Mouse (Mus musculus): ENCODE measurements at regions not wholly inside any gene's neighbourhood (a gene's known extent, or its start where the extent isn't known, plus 50 kb on each side); places are given as distances from the start of the nearest gene placed in this dataset.

DNA sequence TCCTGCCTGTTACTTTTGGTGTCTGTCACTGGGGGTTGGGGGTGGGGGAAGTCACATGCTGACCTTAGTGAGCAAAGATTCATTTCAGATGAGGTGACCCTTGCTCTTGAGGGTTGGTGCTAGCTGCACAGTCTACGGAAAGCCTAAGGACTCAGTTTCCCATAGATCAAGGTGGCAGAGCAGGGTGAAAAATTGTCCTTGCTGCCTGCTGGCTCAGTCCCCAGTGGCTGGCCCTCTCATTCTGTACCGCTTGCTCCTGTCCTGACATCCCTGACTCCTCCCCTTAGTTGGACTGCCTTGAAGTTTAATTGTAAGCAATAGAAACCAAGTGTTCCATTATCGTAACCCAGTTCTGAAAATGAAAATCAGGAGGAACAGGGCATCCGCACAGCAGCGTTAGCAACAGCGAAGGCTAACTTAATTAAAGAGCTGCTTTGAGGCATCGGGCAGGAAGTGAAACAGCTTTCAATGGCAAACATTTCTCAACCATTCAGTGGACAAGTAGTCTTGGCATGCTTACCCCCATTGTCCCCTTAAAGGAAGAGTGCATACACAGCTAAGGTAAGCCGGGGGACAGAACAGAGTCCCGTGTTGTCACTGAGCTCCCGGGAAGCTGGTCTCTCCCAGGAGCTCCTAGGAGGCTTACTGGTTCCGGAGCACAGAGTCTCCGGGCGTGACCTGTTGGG lies 151.9 kb upstream of the Id2 start:
- no peaks in the 10 kb centered on the region for H3K9me3 ChIP-seq
- no peak overlapping the region for H3K9ac ChIP-seq
- WGBS, result 63% methylated on average over 13 of the region's 13 CpGs
- no peaks in the 10 kb centered on the region for H3K36me3 ChIP-seq
- 0 out of 2 replicates have a peak overlapping the region, but pooled peaks have one; percentile 16 for H3K27ac ChIP-seq
- peaks cover 10% of the 10 kb centered on the region; the same call in 1 of the 2 replicates for H3K4me1 ChIP-seq
- H3K27me3 ChIP-seq (replicated peaks), result no peaks in the 10 kb centered on the region
- H3K4me2 ChIP-seq, result no peak overlapping the region
- 0 out of 2 replicates have a peak, but pooled peaks have one; percentile 36 for ATAC-seq (ENCODE audit: insufficient read depth, low FRiP score, low read depth)
- no peak overlapping the region for H3K4me3 ChIP-seq (replicated peaks)

DNA sequence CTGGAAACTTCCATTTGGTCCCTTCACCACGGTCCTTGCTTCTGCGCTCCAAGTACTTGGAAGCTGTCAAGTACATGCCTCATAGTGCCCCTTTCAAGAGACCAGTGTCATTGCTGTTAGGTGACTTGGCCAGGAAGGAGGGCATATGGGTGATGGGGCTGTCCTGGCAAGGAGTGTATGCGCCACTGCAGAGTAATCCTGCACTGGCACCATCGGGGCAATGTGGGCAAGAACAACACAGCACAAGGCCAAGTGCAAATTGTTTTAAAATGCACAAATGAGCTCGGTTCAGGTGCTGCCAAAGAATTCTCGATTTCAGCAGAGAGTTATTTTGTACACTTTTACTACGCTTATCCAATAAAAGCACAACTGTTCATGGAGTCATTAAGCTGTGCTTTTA lies 149.6 kb upstream of the Id2 start:
- Histone ChIP-seq H3K9ac (no peak overlapping the region), H3K27me3 (replicated peaks) (no peaks in the 10 kb centered on the region), H3K4me2 (no peak overlapping the region), H3K9me3 (no peaks in the 10 kb centered on the region), H3K27ac (no peak overlapping the region), H3K4me3 (replicated peaks) (no peak overlapping the region), H3K4me1 (peaks cover 10% of the 10 kb centered on the region; the same call in 1 of the 2 replicates), H3K36me3 (no peaks in the 10 kb centered on the region)
- WGBS, result 90% methylated on average over 7 of the region's 7 CpGs
- ATAC-seq (ENCODE audit: insufficient read depth, low FRiP score, low read depth), result no peak

DNA sequence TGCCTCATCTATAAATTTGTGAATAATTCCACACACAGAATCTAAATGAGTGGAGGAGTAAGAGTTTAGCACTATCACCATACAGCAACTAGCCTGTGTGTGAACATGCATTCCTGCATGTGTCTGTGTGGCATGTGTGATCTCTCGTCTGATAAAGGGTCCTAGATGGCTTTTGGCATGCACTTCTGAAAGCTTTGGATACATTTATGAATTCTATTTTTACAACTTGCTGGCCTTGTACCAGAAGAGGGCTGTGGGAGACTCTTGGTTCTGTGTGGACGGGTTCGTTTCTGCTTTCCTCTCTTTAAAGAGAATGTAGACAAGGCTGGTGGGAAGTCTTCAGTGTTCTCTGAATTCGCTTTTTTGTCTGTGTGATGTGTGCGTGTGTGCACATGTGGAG lies 148.7 kb upstream of the Id2 start:
- Histone ChIP-seq H3K4me1 (peaks cover 10% of the 10 kb centered on the region; the same call in 1 of the 2 replicates), H3K4me2 (no peak overlapping the region), H3K36me3 (no peaks in the 10 kb centered on the region), H3K9ac (no peak overlapping the region), H3K27ac (no peak overlapping the region), H3K27me3 (replicated peaks) (no peaks in the 10 kb centered on the region), H3K9me3 (no peaks in the 10 kb centered on the region), H3K4me3 (replicated peaks) (no peak overlapping the region)
- no peak for ATAC-seq (ENCODE audit: insufficient read depth, low FRiP score, low read depth)
- WGBS, result 61% methylated on average over 5 of the region's 5 CpGs

DNA sequence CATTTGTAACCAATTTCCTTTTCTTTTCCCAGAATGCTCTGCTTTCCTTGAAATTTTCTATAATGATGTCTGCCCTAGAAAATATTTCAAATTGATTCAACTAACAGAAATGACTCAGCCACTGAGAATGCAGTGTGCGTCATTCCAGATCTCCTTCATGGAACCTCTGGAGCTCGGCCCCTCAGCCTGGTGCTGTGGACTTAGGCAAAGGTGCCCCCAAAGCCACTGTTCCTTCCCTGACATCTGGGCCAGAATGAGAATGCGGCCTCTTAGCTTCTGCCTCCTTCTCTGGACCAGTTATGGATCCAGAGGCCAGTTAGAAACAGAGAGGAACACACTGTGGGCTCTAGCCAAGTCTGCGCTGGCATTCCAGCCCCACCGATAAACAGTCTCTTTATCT lies 148.3 kb upstream of the Id2 start:
- Histone ChIP-seq H3K4me3 (replicated peaks) (no peak overlapping the region), H3K9me3 (no peaks in the 10 kb centered on the region), H3K4me1 (peaks cover 10% of the 10 kb centered on the region; the same call in 1 of the 2 replicates), H3K36me3 (no peaks in the 10 kb centered on the region), H3K27me3 (replicated peaks) (no peaks in the 10 kb centered on the region), H3K4me2 (no peak overlapping the region), H3K27ac (no peak overlapping the region), H3K9ac (no peak overlapping the region)
- ATAC-seq (ENCODE audit: insufficient read depth, low FRiP score, low read depth), result no peak
- WGBS, result 70% methylated on average over 5 of the region's 5 CpGs

DNA sequence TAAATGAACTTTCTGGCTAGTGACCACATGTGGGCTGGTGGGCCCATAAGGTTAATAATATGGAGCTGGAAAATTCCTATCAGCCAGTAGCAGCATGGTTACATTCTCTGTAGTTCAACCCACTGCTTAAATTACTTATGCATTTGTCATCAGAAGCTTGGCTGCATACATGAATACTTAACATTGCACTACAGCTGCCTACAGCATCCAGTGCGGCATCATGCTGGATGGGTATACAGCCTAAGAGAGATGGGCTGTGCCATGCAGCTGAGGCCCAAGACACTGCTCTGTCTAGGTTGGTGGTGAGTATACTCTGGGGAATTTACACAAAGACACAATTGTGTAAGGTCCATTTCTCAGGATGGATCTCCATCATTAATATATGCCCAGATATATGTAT lies 147.7 kb upstream of the Id2 start:
- H3K4me3 ChIP-seq (replicated peaks), result no peak overlapping the region

DNA sequence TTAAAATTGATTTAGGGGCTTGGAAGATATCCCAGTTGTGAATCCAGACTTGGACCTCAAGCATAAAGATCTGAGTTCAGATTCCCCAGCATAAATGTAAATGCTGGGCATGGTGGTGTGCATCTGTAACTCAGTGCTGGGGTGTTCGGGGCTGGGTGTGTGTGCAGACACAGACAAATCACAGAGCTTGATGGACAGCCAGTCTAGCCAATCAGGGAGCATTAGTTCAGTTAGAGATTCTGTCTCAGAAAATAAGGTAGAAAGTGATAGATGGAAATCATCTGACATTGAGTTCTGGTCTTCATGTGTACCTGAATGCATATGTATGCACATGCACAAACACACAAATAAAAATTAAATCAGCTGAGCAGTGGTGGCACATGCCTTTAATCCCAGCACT lies 147.0 kb upstream of the Id2 start:
- no peak overlapping the region for H3K9ac ChIP-seq
- no peak overlapping the region for H3K4me2 ChIP-seq
- H3K4me1 ChIP-seq, result peaks cover 7% of the 10 kb centered on the region; the same call in 1 of the 2 replicates
- H3K36me3 ChIP-seq, result no peaks in the 10 kb centered on the region
- ATAC-seq (ENCODE audit: insufficient read depth, low FRiP score, low read depth), result no peak
- no peak overlapping the region for H3K27ac ChIP-seq
- H3K4me3 ChIP-seq (replicated peaks), result no peak overlapping the region
- H3K9me3 ChIP-seq, result no peaks in the 10 kb centered on the region
- no peaks in the 10 kb centered on the region for H3K27me3 ChIP-seq (replicated peaks)
- 68% methylated on average over 1 of the region's 1 CpGs for WGBS

More for the DNA sequence above, 147.7 kb upstream of the Id2 start:
- Histone ChIP-seq H3K27me3 (replicated peaks) (no peaks in the 10 kb centered on the region), H3K9me3 (no peaks in the 10 kb centered on the region), H3K4me2 (no peak overlapping the region), H3K27ac (no peak overlapping the region), H3K4me1 (peaks cover 10% of the 10 kb centered on the region; the same call in 1 of the 2 replicates), H3K9ac (no peak overlapping the region), H3K36me3 (no peaks in the 10 kb centered on the region)
- no peak for ATAC-seq (ENCODE audit: insufficient read depth, low FRiP score, low read depth)
- 94% methylated on average over 1 of the region's 1 CpGs for WGBS

DNA sequence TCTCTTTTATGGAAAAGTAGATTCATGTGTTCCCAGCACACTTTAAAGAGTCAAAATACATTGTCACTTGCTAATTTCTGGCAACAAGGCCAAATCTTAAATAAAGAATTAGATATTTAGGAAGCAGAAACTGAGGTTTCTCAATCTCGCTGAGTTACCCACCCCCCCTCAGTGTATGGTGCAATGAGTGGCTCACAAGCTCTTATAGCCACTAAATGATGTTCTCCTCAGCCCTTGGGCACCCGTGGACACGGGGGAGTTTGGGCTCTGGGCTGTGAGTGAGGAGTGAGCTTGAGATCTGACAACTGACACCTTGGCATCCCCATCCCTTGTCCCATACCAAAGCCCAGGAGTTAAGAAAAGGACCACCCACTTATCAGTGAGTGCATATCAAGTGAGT lies 145.4 kb upstream of the Id2 start:
- no peaks in the 10 kb centered on the region for H3K27me3 ChIP-seq (replicated peaks)
- H3K4me1 ChIP-seq, result peaks cover 3% of the 10 kb centered on the region; the same call in 1 of the 2 replicates
- ATAC-seq (ENCODE audit: insufficient read depth, low FRiP score, low read depth), result no peak
- no peak overlapping the region for H3K27ac ChIP-seq
- no peaks in the 10 kb centered on the region for H3K9me3 ChIP-seq
- H3K4me3 ChIP-seq (replicated peaks), result no peak overlapping the region
- 67% methylated on average over 3 of the region's 3 CpGs for WGBS
- H3K36me3 ChIP-seq, result no peaks in the 10 kb centered on the region
- H3K9ac ChIP-seq, result no peak overlapping the region
- H3K4me2 ChIP-seq, result no peak overlapping the region

DNA sequence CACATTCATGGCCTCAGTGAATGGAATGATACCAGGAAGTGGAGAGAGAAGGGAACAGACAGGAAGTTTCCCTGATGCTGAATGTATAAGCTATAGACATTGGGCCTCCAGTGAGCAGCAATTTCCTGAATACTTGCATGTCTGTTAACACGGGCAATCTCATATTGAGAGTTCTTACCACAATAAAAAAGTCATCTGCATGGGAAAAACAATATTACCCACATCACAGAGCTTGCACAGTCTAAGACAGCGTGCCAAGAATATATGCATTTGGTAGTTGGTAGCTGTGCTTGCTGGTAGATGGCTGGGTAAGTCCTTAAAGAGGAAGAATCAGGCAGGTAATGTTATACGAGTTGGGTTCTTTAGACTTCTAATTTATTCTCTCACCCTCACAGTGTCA lies 144.7 kb upstream of the Id2 start:
- H3K9me3 ChIP-seq, result no peaks in the 10 kb centered on the region
- H3K4me3 ChIP-seq (replicated peaks), result no peak overlapping the region
- no peak overlapping the region for H3K9ac ChIP-seq
- no peak overlapping the region for H3K27ac ChIP-seq
- H3K4me2 ChIP-seq, result no peak overlapping the region
- no peak for ATAC-seq (ENCODE audit: insufficient read depth, low FRiP score, low read depth)
- H3K27me3 ChIP-seq (replicated peaks), result no peaks in the 10 kb centered on the region
- 72% methylated on average over 3 of the region's 3 CpGs for WGBS
- no peaks in the 10 kb centered on the region for H3K36me3 ChIP-seq
- peaks cover 3% of the 10 kb centered on the region; the same call in 1 of the 2 replicates for H3K4me1 ChIP-seq

DNA sequence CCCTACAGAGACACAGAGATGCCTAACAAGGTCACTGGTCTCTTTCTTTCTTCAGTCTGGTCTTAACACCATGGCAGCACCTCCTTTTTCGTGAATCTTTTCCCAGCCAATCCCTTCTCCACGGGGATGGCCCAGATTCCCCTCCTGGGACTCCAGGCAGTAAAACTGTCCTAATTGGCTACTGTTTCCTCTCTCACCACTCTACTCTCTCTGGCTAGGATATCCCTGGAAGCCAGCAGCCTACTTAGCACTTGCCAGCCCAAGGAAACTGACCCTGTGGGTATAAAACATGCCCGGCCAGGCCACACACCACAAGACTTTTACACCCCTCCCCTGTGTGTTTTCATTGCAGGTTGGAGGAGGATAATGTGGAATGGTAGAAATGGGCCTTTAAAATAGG lies 143.9 kb upstream of the Id2 start:
- ATAC-seq (ENCODE audit: insufficient read depth, low FRiP score, low read depth), result no peak
- WGBS, result 73% methylated on average over 3 of the region's 3 CpGs
- no peak overlapping the region for H3K9ac ChIP-seq

DNA sequence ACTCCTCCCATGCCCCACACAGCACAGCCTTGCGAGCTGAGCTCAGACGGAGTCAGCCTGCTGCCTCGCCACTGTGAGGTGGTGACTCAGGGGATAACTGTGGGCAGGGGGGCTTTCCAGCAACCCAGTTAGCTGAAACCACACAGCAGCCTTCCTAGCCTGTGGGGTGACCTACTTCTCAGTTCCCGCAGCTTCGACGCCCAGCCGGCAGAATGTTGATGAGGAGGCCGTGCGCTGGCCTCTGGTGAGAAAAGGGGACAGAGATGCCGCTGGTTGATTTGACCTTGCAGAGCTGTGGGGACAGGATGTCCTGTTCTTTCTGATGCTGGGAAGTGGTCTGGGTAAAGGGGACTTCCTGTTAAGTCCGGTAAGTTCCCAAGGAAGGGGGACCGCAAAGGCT lies 143.2 kb upstream of the Id2 start:
- no peaks in the 10 kb centered on the region for H3K36me3 ChIP-seq
- no peaks in the 10 kb centered on the region for H3K9me3 ChIP-seq
- no peak for ATAC-seq (ENCODE audit: insufficient read depth, low FRiP score, low read depth)
- H3K9ac ChIP-seq, result no peak overlapping the region
- WGBS, result 56% methylated on average over 12 of the region's 12 CpGs
- H3K27ac ChIP-seq, result no peak overlapping the region
- no peaks in the 10 kb centered on the region for H3K27me3 ChIP-seq (replicated peaks)
- H3K4me2 ChIP-seq, result no peak overlapping the region
- no peak overlapping the region for H3K4me3 ChIP-seq (replicated peaks)
- 0 out of 2 replicates have a peak, but pooled peaks cover 3% of the 10 kb centered on the region for H3K4me1 ChIP-seq

More for the DNA sequence above, 143.9 kb upstream of the Id2 start:
- Histone ChIP-seq H3K27ac (no peak overlapping the region), H3K9me3 (no peaks in the 10 kb centered on the region), H3K4me1 (peaks cover 3% of the 10 kb centered on the region; the same call in 1 of the 2 replicates), H3K36me3 (no peaks in the 10 kb centered on the region), H3K4me3 (replicated peaks) (no peak overlapping the region), H3K27me3 (replicated peaks) (no peaks in the 10 kb centered on the region), H3K4me2 (no peak overlapping the region)

DNA sequence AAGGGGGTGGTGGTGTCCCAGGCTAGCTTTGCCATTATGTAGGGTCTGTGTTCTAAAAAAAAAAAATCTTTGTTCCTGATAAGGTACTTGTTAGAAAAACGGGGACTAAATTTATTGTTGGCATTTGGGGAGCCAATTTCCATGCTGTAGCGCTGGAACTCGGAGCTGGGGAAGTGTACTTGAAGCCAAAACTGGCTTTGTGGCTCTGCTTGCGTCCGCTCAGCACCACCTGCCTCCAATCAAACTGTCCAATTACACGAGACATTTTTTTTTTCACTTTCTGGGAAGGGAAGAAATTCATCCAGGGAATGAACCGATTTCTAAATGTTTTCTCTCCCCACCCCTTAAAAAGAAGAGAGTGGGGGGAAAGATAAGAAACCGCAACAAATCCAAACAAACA lies 138.1 kb upstream of the Id2 start:
- Histone ChIP-seq H3K4me2 (no peak overlapping the region), H3K9ac (no peak overlapping the region), H3K36me3 (no peaks in the 10 kb centered on the region), H3K4me3 (replicated peaks) (no peak overlapping the region), H3K27me3 (replicated peaks) (no peaks in the 10 kb centered on the region), H3K27ac (no peak overlapping the region), H3K9me3 (no peaks in the 10 kb centered on the region), H3K4me1 (peaks cover 14% of the 10 kb centered on the region)
- no peak for ATAC-seq (ENCODE audit: insufficient read depth, low FRiP score, low read depth)
- WGBS, result 24% methylated on average over 8 of the region's 8 CpGs

DNA sequence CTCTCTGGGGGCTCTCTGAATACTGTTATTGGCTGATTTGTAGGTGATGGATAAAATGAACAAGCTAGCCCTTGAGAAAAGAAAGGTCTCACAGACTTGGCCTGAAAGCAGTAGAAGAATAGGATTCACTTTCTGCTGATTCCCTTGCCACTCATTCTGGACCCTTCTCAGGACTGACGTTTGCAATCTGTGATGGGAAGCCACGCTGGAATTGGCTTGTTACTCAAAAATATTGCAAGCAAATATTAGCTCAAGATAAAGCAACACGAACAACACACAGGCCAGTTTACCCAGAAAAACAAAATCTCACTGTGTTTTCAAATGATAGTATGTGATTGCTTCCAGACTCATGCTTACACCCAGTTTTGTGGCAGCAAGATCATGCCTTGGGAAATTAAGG lies 137.7 kb upstream of the Id2 start:
- Histone ChIP-seq H3K4me1 (peaks cover 14% of the 10 kb centered on the region), H3K4me3 (replicated peaks) (no peak overlapping the region), H3K27ac (no peak overlapping the region), H3K36me3 (no peaks in the 10 kb centered on the region), H3K9ac (no peak overlapping the region), H3K9me3 (no peaks in the 10 kb centered on the region), H3K4me2 (no peak overlapping the region), H3K27me3 (replicated peaks) (no peaks in the 10 kb centered on the region)
- no peak for ATAC-seq (ENCODE audit: insufficient read depth, low FRiP score, low read depth)
- WGBS, result 53% methylated on average over 3 of the region's 3 CpGs
